Mouse (Mus musculus): ENCODE data around the gene Zranb2.
A peak's percentile ranks its signal among the peaks of the same experiment; 100 is the strongest.

Zranb2 gene

GRCm38 (mm10) chr3:157533964-157534785 lies at the start of gene Zranb2:
TSS of gene Zranb2 (plus strand) at chr3:157534160.
- DNase-seq (ENCODE audit: low spot score in 2 of 2) = peak; percentile 86 to 90

GRCm38 (mm10) chr3:157492043-157492442 lies 41.9 kb upstream of the Zranb2 start:
- no peak for DNase-seq (ENCODE audit: low spot score in 2 of 2)

GRCm38 (mm10) chr3:157502216-157502615 lies 31.7 kb upstream of the Zranb2 start:
- no peak for DNase-seq (ENCODE audit: low spot score in 2 of 2)

- no peak for DNase-seq (ENCODE audit: low spot score in 2 of 2)
Measured at GRCm38 (mm10) chr3:157514116-157514796, 19.7 kb upstream of the Zranb2 start.

GRCm38 (mm10) chr3:157516471-157516870 lies 17.5 kb upstream of the Zranb2 start:
- no peak for DNase-seq (ENCODE audit: low spot score in 2 of 2)

- DNase-seq (ENCODE audit: low spot score in 2 of 2) = no peak
Measured at GRCm38 (mm10) chr3:157517992-157518391, 16.0 kb upstream of the Zranb2 start.

- DNase-seq (ENCODE audit: low spot score in 2 of 2) = no peak
Measured at GRCm38 (mm10) chr3:157520433-157520832, 13.5 kb upstream of the Zranb2 start.

- DNase-seq (ENCODE audit: low spot score in 2 of 2) = no peak
Measured at GRCm38 (mm10) chr3:157523834-157524233, 10.1 kb upstream of the Zranb2 start.

- no peak for DNase-seq (ENCODE audit: low spot score in 2 of 2)
Measured at GRCm38 (mm10) chr3:157531585-157531984, 2.4 kb upstream of the Zranb2 start.

- DNase-seq (ENCODE audit: low spot score in 2 of 2) = peak in 1 of 2 experiments; percentile 8
Measured at GRCm38 (mm10) chr3:157534786-157535415, 941 bp downstream of the Zranb2 start.

- DNase-seq (ENCODE audit: low spot score in 2 of 2) = no peak
Measured at GRCm38 (mm10) chr3:157549323-157549722, 15.4 kb downstream of the Zranb2 start.

- no peak for DNase-seq (ENCODE audit: low spot score in 2 of 2)
Measured at GRCm38 (mm10) chr3:157549758-157550600, 16.0 kb downstream of the Zranb2 start.

GRCm38 (mm10) chr3:157565196-157565595 lies 31.2 kb downstream of the Zranb2 start:
- no peak for DNase-seq (ENCODE audit: low spot score in 2 of 2)

GRCm38 (mm10) chr3:157566725-157567565 lies 33.0 kb downstream of the Zranb2 start, which contains the start of gene Ptger3:
TSS of gene Ptger3 (plus strand) at chr3:157566892.
- no peak for DNase-seq (ENCODE audit: low spot score in 2 of 2)

- DNase-seq (ENCODE audit: low spot score in 2 of 2) = no peak
Measured at GRCm38 (mm10) chr3:157567566-157568132, 33.7 kb downstream of the Zranb2 start.

- DNase-seq (ENCODE audit: low spot score in 2 of 2) = no peak
Measured at GRCm38 (mm10) chr3:157572011-157572410, 38.1 kb downstream of the Zranb2 start.

- DNase-seq (ENCODE audit: low spot score in 2 of 2) = no peak
Measured at GRCm38 (mm10) chr3:157575441-157576342, 41.7 kb downstream of the Zranb2 start.

GRCm38 (mm10) chr3:157576343-157576722 lies 42.4 kb downstream of the Zranb2 start:
- DNase-seq (ENCODE audit: low spot score in 2 of 2) = no peak

GRCm38 (mm10) chr3:157576862-157577261 lies 42.9 kb downstream of the Zranb2 start:
- DNase-seq (ENCODE audit: low spot score in 2 of 2) = no peak

Measured in spleen, postnatal 36 days (tissue).